Mouse (Mus musculus) hindbrain, postnatal 0 days (tissue): ENCODE measurements around the gene Cyp1a1. TPM values are rescaled to one million over a fixed set of nuclear protein-coding genes. Genes with fewer than 3 reads are reported as not detected.
A peak's percentile ranks its signal among the peaks of the same experiment; 100 is the strongest.

Experiments
- ATAC-seq: fragments of 200-750 bp; cut with Nextera tagmentation; 2 replicates; pipeline ENCODE4 v1.8.0; 2017; ENCODE audit warnings: mild to moderate bottlenecking, moderate TSS enrichment, moderate library complexity
- DNase-seq: peaks from one replicate; pipeline ENCODE4 v3.0.0-alpha.2; 2015; ENCODE audit warnings: low spot score
- H3K27ac ChIP-seq: fragments of 300-500 bp; sonication (generic); 2 replicates; pipeline ENCODE4 v1.5.1; 2014; ENCODE audit warnings: mild to moderate bottlenecking
- H3K27me3 ChIP-seq: fragments of 300-500 bp; sonication (generic); 2 replicates; pipeline ENCODE4 v1.6.1; 2014; ENCODE audit warnings: low read length, mixed read lengths; ENCODE audit not compliant: insufficient read depth
- H3K36me3 ChIP-seq: fragments of 300-500 bp; sonication (generic); 2 replicates; pipeline ENCODE4 v1.6.1; 2014; ENCODE audit warnings: low read length, mixed read lengths; ENCODE audit not compliant: insufficient read depth
- H3K4me1 ChIP-seq: fragments of 300-500 bp; sonication (generic); 2 replicates; pipeline ENCODE4 v1.6.1; 2014; ENCODE audit warnings: antibody characterized with exemption, low read length, mixed read lengths; ENCODE audit not compliant: insufficient read depth
- H3K4me2 ChIP-seq: fragments of 300-500 bp; sonication (generic); 2 replicates; pipeline ENCODE4 v1.6.1; 2014; ENCODE audit warnings: low read depth, mild to moderate bottlenecking, low read length, moderate library complexity, mixed read lengths
- H3K4me3 ChIP-seq: fragments of 300-500 bp; sonication (generic); 2 replicates; pipeline ENCODE4 v1.5.1; 2014; ENCODE audit warnings: low read length
- H3K9ac ChIP-seq: fragments of 300-500 bp; sonication (generic); replicated peaks from 2 replicates; pipeline ENCODE4 v1.6.1; 2014; ENCODE audit warnings: mild to moderate bottlenecking, low read length, moderate library complexity, mixed read lengths
- H3K9me3 ChIP-seq: fragments of 300-500 bp; sonication (generic); 2 replicates; pipeline ENCODE4 v1.6.1; 2016; ENCODE audit warnings: low read length, mixed read lengths
- CTCF ChIP-seq: IDR thresholded peaks from 2 replicates; pipeline ENCODE4 v1.5.1; 2016; ENCODE audit warnings: antibody characterized with exemption, control low read depth, low read depth
- WGBS: fragments of 180-500 bp; shearing (Covaris S2); extraction: QIAGEN DNeasy Blood & Tissue Kit; methylation state at CpG from one replicate; pipeline ENCODE4 v1.1.7; 2014; 5-methylcytosine and 5-hydroxymethylcytosine counted together
- polyA plus RNA-seq: library from polyadenylated mRNA; unstranded; fragments of >200 nt; fragmentation: Nextera tagmentation; extraction: Ambion mirVana; gene quantifications from 2 replicates; pipeline ENCODE4 v1.2.1, GENCODE M21; 2015
- total RNA-seq: library from RNA; depleted of rRNA; stranded (reverse); fragments of >200 nt; gene quantifications from 2 replicates; pipeline ENCODE4 v1.2.3, GENCODE M21; 2014

Cyp1a1 gene
- total and polyA plus RNA-seq, 2 experiments from 2014 or later = 0.05 to 0.24 TPM

GRCm38 (mm10) chr9:57681411-57681810 is 6.3 kb upstream of the Cyp1a1 start:
- DNase-seq = no peak
- Histone ChIP-seq H3K9me3 (no peaks in the 10 kb centered on the region), H3K27me3 (no peaks in the 10 kb centered on the region), H3K9ac (no peak overlapping the region), H3K4me2 (no peak overlapping the region), H3K36me3 (no peaks in the 10 kb centered on the region), H3K4me3 (no peak overlapping the region), H3K4me1 (no peaks in the 10 kb centered on the region), H3K27ac (no peak overlapping the region)
- ATAC-seq = no peak
- 85% methylated on average over 10 of the region's 10 CpGs for WGBS
- TF ChIP-seq CTCF = no peak

GRCm38 (mm10) chr9:57683520-57683919 is 4.2 kb upstream of the Cyp1a1 start, which contains the start of gene Cyp1a2:
TSS of gene Cyp1a2 (minus strand) at chr9:57683703.
- Histone ChIP-seq H3K27ac (no peak within 1 kb of the TSS), H3K9me3 (no peaks in the 10 kb centered on the region), H3K4me2 (no peak within 1 kb of the TSS), H3K9ac (no peak within 1 kb of the TSS), H3K36me3 (no peaks in the 10 kb centered on the region), H3K4me3 (no peak within 1 kb of the TSS), H3K27me3 (no peaks in the 10 kb centered on the region), H3K4me1 (no peaks in the 10 kb centered on the region)
- TF ChIP-seq CTCF = no peak
- 85% methylated on average over 5 of the region's 5 CpGs for WGBS
- DNase-seq (no peak), ATAC-seq (no peak)

DNA sequence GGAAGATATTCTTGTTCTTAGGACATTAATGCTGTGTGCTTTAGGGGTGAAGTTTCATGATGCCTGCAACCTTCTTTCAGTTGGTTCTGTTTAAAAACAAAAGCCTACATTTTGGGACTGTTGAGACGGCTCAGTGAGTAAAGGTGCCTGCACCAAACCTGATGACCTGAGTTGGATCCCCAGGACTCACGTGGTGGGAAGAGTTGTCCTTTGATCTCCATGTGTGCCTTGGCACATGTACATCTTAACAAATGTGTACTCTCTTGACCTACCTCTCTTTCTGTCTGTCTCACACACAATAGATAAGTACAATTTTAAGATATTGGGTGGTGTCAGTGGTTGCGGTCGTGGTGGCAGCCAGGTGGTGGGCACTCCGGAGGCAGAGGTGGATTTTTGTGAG is 1.7 kb upstream of the Cyp1a1 start:
- no peak for TF ChIP-seq CTCF
- 85% methylated on average over 5 of the region's 5 CpGs for WGBS
- no peak overlapping the region for H3K27ac ChIP-seq
- H3K9me3 ChIP-seq = no peaks in the 10 kb centered on the region
- H3K4me3 ChIP-seq = no peak overlapping the region
- H3K27me3 ChIP-seq = no peaks in the 10 kb centered on the region
- ATAC-seq (no peak), DNase-seq (no peak)
- H3K4me2 ChIP-seq = no peak overlapping the region
- H3K36me3 ChIP-seq = no peaks in the 10 kb centered on the region
- no peaks in the 10 kb centered on the region for H3K4me1 ChIP-seq
- no peak overlapping the region for H3K9ac ChIP-seq

DNA sequence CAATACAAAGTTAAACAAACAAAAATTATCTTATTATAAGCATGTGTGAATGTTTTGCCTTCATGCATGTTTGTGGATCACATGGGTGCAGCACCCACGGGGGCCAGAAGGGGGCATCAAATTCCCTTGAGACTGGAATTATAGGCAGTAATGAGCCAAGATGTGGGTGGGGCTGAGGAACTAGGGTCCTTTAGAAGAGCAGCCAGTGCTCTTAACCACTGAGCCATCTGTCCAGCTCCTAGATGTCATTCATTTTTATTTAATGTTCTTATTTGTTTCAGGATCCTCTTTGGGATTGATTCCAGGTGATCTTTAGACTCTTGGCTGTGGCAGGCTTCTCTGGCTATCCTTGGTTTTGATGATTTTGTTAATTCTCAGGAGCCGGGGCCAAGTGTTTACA is 430 bp downstream of the Cyp1a1 start:
- H3K9ac ChIP-seq = no peak overlapping the region
- H3K4me2 ChIP-seq = no peak overlapping the region
- H3K9me3 ChIP-seq = no peaks in the 10 kb centered on the region
- 65% methylated on average over 2 of the region's 2 CpGs for WGBS
- no peak overlapping the region for H3K27ac ChIP-seq
- TF ChIP-seq CTCF = peak; percentile 36; the same call in 1 of the 2 replicates
- H3K36me3 ChIP-seq = no peaks in the 10 kb centered on the region
- H3K4me3 ChIP-seq = no peak overlapping the region
- H3K27me3 ChIP-seq = no peaks in the 10 kb centered on the region
- H3K4me1 ChIP-seq = no peaks in the 10 kb centered on the region
- DNase-seq (peak; percentile 10), ATAC-seq (no peak)

- 92% methylated on average over 2 of the region's 2 CpGs for WGBS
- H3K4me3 ChIP-seq = no peak overlapping the region
- H3K4me2 ChIP-seq = no peak overlapping the region
- no peaks in the 10 kb centered on the region for H3K9me3 ChIP-seq
- ATAC-seq (no peak), DNase-seq (no peak)
- no peaks in the 10 kb centered on the region for H3K27me3 ChIP-seq
- H3K27ac ChIP-seq = no peak overlapping the region
- no peak for TF ChIP-seq CTCF
- H3K4me1 ChIP-seq = no peaks in the 10 kb centered on the region
- H3K36me3 ChIP-seq = no peaks in the 10 kb centered on the region
- no peak overlapping the region for H3K9ac ChIP-seq
These were observed 878 bp downstream of the Cyp1a1 start for GRCm38 (mm10) chr9:57688606-57689005.

GRCm38 (mm10) chr9:57694108-57694507 is 6.4 kb downstream of the Cyp1a1 start:
- no peak for ATAC-seq
- no peak overlapping the region for H3K27ac ChIP-seq
- no peak for TF ChIP-seq CTCF
- H3K4me3 ChIP-seq = no peak overlapping the region
- H3K4me1 ChIP-seq = peaks cover 14% of the 10 kb centered on the region; the same call in 1 of the 2 replicates
- no peaks in the 10 kb centered on the region for H3K9me3 ChIP-seq
- no peak overlapping the region for H3K9ac ChIP-seq
- no peak for DNase-seq
- H3K36me3 ChIP-seq = no peaks in the 10 kb centered on the region
- H3K27me3 ChIP-seq = no peaks in the 10 kb centered on the region
- WGBS = 84% methylated on average over 2 of the region's 2 CpGs
- H3K4me2 ChIP-seq = no peak overlapping the region

GRCm38 (mm10) chr9:57696380-57697285 is 8.9 kb downstream of the Cyp1a1 start:
- 2% methylated on average over 42 of the region's 42 CpGs for WGBS
- peak; percentile 70 for DNase-seq
- Histone ChIP-seq H3K36me3 (no peaks in the 10 kb centered on the region), H3K4me2 (peak overlapping the region; percentile 80), H3K9me3 (no peaks in the 10 kb centered on the region), H3K4me3 (peak overlapping the region; percentile 42), H3K27me3 (no peaks in the 10 kb centered on the region), H3K27ac (no peak overlapping the region; the same call in 1 of the 2 replicates), H3K9ac (peak overlapping the region; percentile 51), H3K4me1 (peaks cover 14% of the 10 kb centered on the region; the same call in 1 of the 2 replicates)
- peak; percentile 81 for ATAC-seq
- no peak for TF ChIP-seq CTCF
